Mouse (Mus musculus): ENCODE measurements around the gene Lurap1l. TPM values are rescaled to one million over a fixed set of nuclear protein-coding genes. Genes with fewer than 3 reads are reported as not detected.

Lurap1l gene
- polyA plus RNA-seq, 1 experiment from 2014 or later: 1.8 TPM

DNA sequence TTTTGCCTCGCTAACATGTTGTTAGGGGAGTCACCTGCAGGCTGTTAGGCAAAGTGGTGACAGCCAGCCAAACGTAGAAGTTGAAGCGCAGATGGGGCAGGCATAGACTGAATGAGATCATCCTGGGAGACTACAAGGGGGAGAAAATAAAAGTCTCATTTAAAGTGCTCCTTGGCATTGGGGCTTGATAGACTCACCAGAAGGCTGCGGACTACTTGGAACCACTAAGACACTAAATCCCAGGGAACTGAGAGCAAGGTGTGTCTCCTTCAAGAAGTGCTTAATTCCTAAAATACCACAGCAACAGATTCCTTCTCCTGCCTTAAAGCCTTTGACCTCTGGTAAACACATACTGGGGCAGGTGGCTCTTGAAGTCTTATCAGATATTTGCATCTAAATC is 35.4 kb upstream of the Lurap1l start:
- H3K36me3 ChIP-seq (ENCODE audit: control insufficient read depth, insufficient read depth, low read length): no peaks in the 10 kb centered on the region
- H3K4me3 ChIP-seq (ENCODE audit: low read depth, low read length): no peak overlapping the region
- H3K27ac ChIP-seq (replicated peaks; ENCODE audit: low read depth, low read length): no peak overlapping the region
- no peak overlapping the region for H3K9ac ChIP-seq (ENCODE audit: low read length)
- H3K27me3 ChIP-seq (ENCODE audit: control insufficient read depth, insufficient read depth, low read length): no peaks in the 10 kb centered on the region
- WGBS: 49% methylated on average over 4 of the region's 4 CpGs
- ATAC-seq (ENCODE audit: insufficient number of reproducible peaks, low FRiP score, low TSS enrichment, low read depth) (no peak), DNase-seq (ENCODE audit: low spot score) (no peak)
- H3K9me3 ChIP-seq (ENCODE audit: control insufficient read depth, low read length): no peaks in the 10 kb centered on the region
- no peaks in the 10 kb centered on the region for H3K4me1 ChIP-seq (ENCODE audit: control insufficient read depth, insufficient read depth, low read length)
- no peak overlapping the region for H3K4me2 ChIP-seq (ENCODE audit: low read depth, severe bottlenecking)

DNA sequence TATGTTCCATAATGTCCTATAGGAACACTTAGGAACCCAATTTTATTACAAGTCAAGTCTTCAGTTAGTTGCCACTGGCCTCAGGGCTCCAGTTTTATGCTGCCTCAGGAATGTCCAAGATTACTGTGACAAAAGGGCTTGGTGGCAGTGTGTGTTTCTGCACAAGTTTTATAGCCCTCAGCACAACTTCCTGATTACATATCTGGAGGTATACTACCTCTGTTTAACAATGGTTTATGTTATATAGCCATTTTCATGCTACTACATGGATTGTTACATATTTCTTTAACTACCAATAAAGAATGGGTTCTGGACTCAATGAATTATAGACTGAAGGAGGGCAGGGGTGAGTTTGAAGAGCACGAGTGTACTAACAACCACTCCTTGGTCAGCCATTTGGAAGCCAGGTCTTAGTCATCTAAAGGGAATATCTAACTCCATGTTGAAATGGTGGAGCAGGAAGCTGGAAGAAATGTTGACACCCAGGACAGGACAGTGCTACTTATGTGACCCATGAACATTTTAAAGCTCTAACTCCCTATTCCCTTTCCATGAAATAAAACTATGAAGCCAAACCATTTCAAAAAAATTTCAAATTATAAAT is 28.3 kb upstream of the Lurap1l start:
- Histone ChIP-seq H3K4me3 (ENCODE audit: low read depth, low read length) (no peak overlapping the region), H3K27ac (replicated peaks; ENCODE audit: low read depth, low read length) (no peak overlapping the region), H3K4me2 (ENCODE audit: low read depth, severe bottlenecking) (no peak overlapping the region), H3K9ac (ENCODE audit: low read length) (no peak overlapping the region), H3K9me3 (ENCODE audit: control insufficient read depth, low read length) (no peaks in the 10 kb centered on the region), H3K36me3 (ENCODE audit: control insufficient read depth, insufficient read depth, low read length) (no peaks in the 10 kb centered on the region), H3K27me3 (ENCODE audit: control insufficient read depth, insufficient read depth, low read length) (no peaks in the 10 kb centered on the region), H3K4me1 (ENCODE audit: control insufficient read depth, insufficient read depth, low read length) (no peaks in the 10 kb centered on the region)
- ATAC-seq (ENCODE audit: insufficient number of reproducible peaks, low FRiP score, low TSS enrichment, low read depth) (no peak), DNase-seq (ENCODE audit: low spot score) (no peak)
- WGBS: 82% methylated on average over 1 of the region's 1 CpGs

GRCm38 (mm10) chr4:80886631-80887030 is 23.8 kb upstream of the Lurap1l start:
- WGBS: 83% methylated on average over 4 of the region's 4 CpGs
- Histone ChIP-seq H3K36me3 (ENCODE audit: control insufficient read depth, insufficient read depth, low read length) (no peaks in the 10 kb centered on the region), H3K9ac (ENCODE audit: low read length) (no peak overlapping the region), H3K27ac (replicated peaks; ENCODE audit: low read depth, low read length) (no peak overlapping the region), H3K9me3 (ENCODE audit: control insufficient read depth, low read length) (no peaks in the 10 kb centered on the region), H3K4me3 (ENCODE audit: low read depth, low read length) (no peak overlapping the region), H3K4me1 (ENCODE audit: control insufficient read depth, insufficient read depth, low read length) (no peaks in the 10 kb centered on the region), H3K27me3 (ENCODE audit: control insufficient read depth, insufficient read depth, low read length) (no peaks in the 10 kb centered on the region), H3K4me2 (ENCODE audit: low read depth, severe bottlenecking) (no peak overlapping the region)
- ATAC-seq (ENCODE audit: insufficient number of reproducible peaks, low FRiP score, low TSS enrichment, low read depth) (no peak), DNase-seq (ENCODE audit: low spot score) (no peak)

DNA sequence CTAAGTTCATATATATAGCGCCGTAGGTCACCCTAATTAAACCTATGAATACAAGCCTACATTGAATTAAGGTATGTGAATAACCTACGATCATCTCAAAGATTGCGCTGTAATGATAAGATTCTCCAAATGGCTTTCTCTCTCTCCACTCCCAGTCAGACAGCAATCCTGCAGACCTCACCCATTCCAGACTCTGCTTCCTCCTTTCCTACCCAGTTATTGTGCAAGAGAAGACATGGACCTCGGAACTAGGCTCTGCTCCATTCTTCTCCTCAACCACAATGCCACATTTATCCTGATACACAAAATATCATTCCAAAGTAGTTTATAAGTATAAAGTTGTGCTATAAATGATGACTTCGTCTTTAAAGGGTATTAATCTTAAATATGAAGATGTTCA is 19.4 kb upstream of the Lurap1l start:
- Histone ChIP-seq H3K27ac (replicated peaks; ENCODE audit: low read depth, low read length) (no peak overlapping the region), H3K36me3 (ENCODE audit: control insufficient read depth, insufficient read depth, low read length) (no peaks in the 10 kb centered on the region), H3K4me2 (ENCODE audit: low read depth, severe bottlenecking) (no peak overlapping the region), H3K27me3 (ENCODE audit: control insufficient read depth, insufficient read depth, low read length) (no peaks in the 10 kb centered on the region), H3K4me1 (ENCODE audit: control insufficient read depth, insufficient read depth, low read length) (no peaks in the 10 kb centered on the region), H3K9ac (ENCODE audit: low read length) (no peak overlapping the region), H3K9me3 (ENCODE audit: control insufficient read depth, low read length) (no peaks in the 10 kb centered on the region), H3K4me3 (ENCODE audit: low read depth, low read length) (no peak overlapping the region)
- 94% methylated on average over 6 of the region's 6 CpGs for WGBS
- DNase-seq (ENCODE audit: low spot score): no peak
- no peak for ATAC-seq (ENCODE audit: insufficient number of reproducible peaks, low FRiP score, low TSS enrichment, low read depth)

GRCm38 (mm10) chr4:80895278-80895894 is 15.1 kb upstream of the Lurap1l start:
- Histone ChIP-seq H3K27ac (replicated peaks; ENCODE audit: low read depth, low read length) (no peak overlapping the region), H3K36me3 (ENCODE audit: control insufficient read depth, insufficient read depth, low read length) (no peaks in the 10 kb centered on the region), H3K4me3 (ENCODE audit: low read depth, low read length) (no peak overlapping the region), H3K4me1 (ENCODE audit: control insufficient read depth, insufficient read depth, low read length) (no peaks in the 10 kb centered on the region), H3K27me3 (ENCODE audit: control insufficient read depth, insufficient read depth, low read length) (no peaks in the 10 kb centered on the region), H3K4me2 (ENCODE audit: low read depth, severe bottlenecking) (no peak overlapping the region), H3K9ac (ENCODE audit: low read length) (no peak overlapping the region), H3K9me3 (ENCODE audit: control insufficient read depth, low read length) (no peaks in the 10 kb centered on the region)
- ATAC-seq (ENCODE audit: insufficient number of reproducible peaks, low FRiP score, low TSS enrichment, low read depth) (no peak), DNase-seq (ENCODE audit: low spot score) (no peak)
- 79% methylated on average over 4 of the region's 4 CpGs for WGBS

DNA sequence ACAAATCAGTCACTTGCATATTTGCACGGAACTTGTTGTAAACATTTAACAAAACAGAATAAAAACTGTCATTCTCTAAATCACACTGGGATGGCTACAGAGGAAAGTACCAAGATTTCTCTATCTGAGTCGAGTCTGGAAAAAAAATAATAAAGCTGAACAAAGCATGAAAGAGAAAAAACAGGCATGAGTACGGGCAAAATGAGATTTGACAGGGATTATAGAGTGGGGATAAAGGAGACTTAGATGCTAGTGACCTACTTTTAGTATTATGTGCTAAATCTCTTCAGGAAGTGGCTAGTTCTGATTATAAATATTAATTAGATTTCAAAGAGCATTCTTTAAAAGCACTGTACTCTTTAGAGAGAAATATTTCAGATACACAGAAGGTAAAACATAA is 3.7 kb upstream of the Lurap1l start:
- Histone ChIP-seq H3K9ac (ENCODE audit: low read length) (no peak overlapping the region), H3K9me3 (ENCODE audit: control insufficient read depth, low read length) (no peaks in the 10 kb centered on the region), H3K4me1 (ENCODE audit: control insufficient read depth, insufficient read depth, low read length) (no peaks in the 10 kb centered on the region), H3K36me3 (ENCODE audit: control insufficient read depth, insufficient read depth, low read length) (no peaks in the 10 kb centered on the region), H3K27ac (replicated peaks; ENCODE audit: low read depth, low read length) (no peak overlapping the region), H3K27me3 (ENCODE audit: control insufficient read depth, insufficient read depth, low read length) (no peaks in the 10 kb centered on the region), H3K4me2 (ENCODE audit: low read depth, severe bottlenecking) (no peak overlapping the region), H3K4me3 (ENCODE audit: low read depth, low read length) (no peak overlapping the region)
- WGBS: 77% methylated on average over 3 of the region's 3 CpGs
- no peak for DNase-seq (ENCODE audit: low spot score)
- no peak for ATAC-seq (ENCODE audit: insufficient number of reproducible peaks, low FRiP score, low TSS enrichment, low read depth)

- 76% methylated on average over 5 of the region's 5 CpGs for WGBS
- DNase-seq (ENCODE audit: low spot score) (no peak), ATAC-seq (ENCODE audit: insufficient number of reproducible peaks, low FRiP score, low TSS enrichment, low read depth) (no peak)
- Histone ChIP-seq H3K4me3 (ENCODE audit: low read depth, low read length) (no peak overlapping the region), H3K4me1 (ENCODE audit: control insufficient read depth, insufficient read depth, low read length) (no peaks in the 10 kb centered on the region), H3K36me3 (ENCODE audit: control insufficient read depth, insufficient read depth, low read length) (no peaks in the 10 kb centered on the region), H3K9me3 (ENCODE audit: control insufficient read depth, low read length) (no peaks in the 10 kb centered on the region), H3K9ac (ENCODE audit: low read length) (no peak overlapping the region), H3K4me2 (ENCODE audit: low read depth, severe bottlenecking) (no peak overlapping the region), H3K27me3 (ENCODE audit: control insufficient read depth, insufficient read depth, low read length) (no peaks in the 10 kb centered on the region), H3K27ac (replicated peaks; ENCODE audit: low read depth, low read length) (no peak overlapping the region)
Observed at GRCm38 (mm10) chr4:80907973-80908372, 2.5 kb upstream of the Lurap1l start.

- no peak overlapping the region for H3K9ac ChIP-seq (ENCODE audit: low read length)
- 90% methylated on average over 4 of the region's 4 CpGs for WGBS
- no peaks in the 10 kb centered on the region for H3K9me3 ChIP-seq (ENCODE audit: control insufficient read depth, low read length)
- H3K27me3 ChIP-seq (ENCODE audit: control insufficient read depth, insufficient read depth, low read length): no peaks in the 10 kb centered on the region
- no peaks in the 10 kb centered on the region for H3K36me3 ChIP-seq (ENCODE audit: control insufficient read depth, insufficient read depth, low read length)
- H3K4me3 ChIP-seq (ENCODE audit: low read depth, low read length): no peak overlapping the region
- DNase-seq (ENCODE audit: low spot score) (no peak), ATAC-seq (ENCODE audit: insufficient number of reproducible peaks, low FRiP score, low TSS enrichment, low read depth) (no peak)
- no peak overlapping the region for H3K27ac ChIP-seq (replicated peaks; ENCODE audit: low read depth, low read length)
- no peak overlapping the region for H3K4me2 ChIP-seq (ENCODE audit: low read depth, severe bottlenecking)
- no peaks in the 10 kb centered on the region for H3K4me1 ChIP-seq (ENCODE audit: control insufficient read depth, insufficient read depth, low read length)
Observed at GRCm38 (mm10) chr4:80908902-80909301, 1.5 kb upstream of the Lurap1l start.
